Mouse (Mus musculus) adipocyte (in vitro differentiated cells): ENCODE measurements around the gene Pde4b.

Source experiments
- DNase-seq: peaks from one replicate; pipeline ENCODE4 v3.0.0-alpha.2; 2016; ENCODE audit warnings: low spot score

The Pde4b gene

GRCm38 (mm10) chr4:102290052-102290734 lies 202.8 kb downstream of the Pde4b start:
- no peak for DNase-seq

DNA sequence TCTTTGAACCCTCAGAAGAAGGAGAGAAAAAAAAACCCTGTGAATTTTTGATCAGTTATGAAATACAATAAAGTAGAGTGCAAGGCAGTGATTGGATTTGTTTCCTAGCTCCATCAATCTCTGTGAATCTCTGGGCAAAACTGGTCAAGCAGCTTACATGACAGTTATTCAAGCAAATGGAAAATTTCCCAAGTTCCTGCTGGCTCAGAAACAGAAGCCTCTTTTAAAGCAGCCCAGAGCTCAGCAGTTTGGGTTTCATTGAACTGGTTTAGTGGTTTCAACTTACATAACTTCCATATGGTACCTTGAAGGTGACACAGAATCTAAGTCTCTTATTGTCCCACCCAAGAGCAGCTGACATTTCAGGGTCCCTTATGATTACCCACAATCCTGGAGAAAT lies 210.2 kb downstream of the Pde4b start:
- no peak for DNase-seq

DNA sequence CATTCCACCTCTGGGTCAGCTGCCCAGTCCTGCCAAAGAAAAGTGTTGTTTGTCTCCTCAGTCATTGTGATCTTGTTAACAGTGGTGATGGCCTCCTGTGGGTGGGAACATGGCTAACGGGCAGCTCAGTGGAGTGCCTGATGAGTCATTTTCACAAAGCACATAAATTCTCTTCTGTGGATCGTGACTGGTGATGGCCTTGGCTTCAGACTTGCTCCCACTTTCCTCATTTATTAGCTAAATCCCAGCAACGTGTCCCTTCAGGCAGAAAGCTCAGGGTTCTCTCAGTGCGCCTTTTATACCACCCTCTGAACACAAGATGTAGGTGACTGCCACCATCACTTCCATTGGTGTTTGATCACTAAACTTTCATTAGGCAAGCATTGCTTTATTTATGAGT lies 215.2 kb downstream of the Pde4b start:
- no peak for DNase-seq

DNA sequence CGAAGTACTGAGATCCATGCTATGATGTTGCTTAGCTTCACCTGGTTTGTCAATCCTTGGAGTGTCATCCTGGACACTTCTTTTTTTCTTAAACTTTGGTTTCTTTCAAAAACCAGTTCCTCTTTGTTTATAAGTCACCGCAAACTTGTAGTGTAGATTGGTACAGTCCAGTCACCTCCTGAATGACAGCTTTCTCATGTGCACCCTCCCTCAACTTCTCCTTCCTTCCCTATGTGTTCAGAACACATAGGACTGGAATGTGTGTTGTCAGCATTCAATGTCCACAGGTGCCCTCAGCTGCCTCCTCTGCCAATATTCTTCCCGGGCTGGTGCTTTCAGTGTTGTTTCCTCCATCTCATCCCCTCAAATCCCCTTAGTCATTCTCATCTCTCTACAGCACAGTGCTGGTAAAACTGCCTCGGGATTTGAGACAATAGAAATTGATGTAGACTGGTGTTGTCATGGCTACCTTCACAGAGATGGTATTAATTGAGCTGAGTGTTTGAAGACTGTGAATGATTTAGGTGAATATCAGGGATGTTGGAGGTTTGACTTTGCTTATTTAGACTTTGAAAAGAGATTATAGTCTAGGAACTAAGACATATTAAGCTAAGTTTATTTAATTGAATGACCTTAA lies 220.4 kb downstream of the Pde4b start:
- no peak for DNase-seq

GRCm38 (mm10) chr4:102310630-102311029 lies 223.3 kb downstream of the Pde4b start:
- no peak for DNase-seq

DNA sequence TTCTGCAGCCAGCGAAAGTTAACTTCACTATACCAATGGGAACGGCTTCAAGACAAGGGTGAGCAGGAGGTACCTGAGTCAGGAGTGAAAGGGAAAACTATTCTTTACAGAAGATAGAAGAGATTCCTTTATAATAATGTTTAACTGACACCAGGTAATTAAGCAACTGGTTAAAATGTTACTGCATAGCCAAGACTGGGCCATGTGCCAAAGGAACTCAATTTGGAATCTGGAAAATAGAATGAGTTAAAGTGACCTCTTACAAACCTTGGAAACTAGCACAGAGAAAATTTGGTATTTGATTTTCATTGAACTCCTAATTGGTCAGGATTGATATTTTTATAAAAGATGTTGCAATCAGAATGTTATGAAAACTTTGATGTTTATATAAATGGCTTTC lies 228.7 kb downstream of the Pde4b start:
- DNase-seq: peak; percentile 3

DNA sequence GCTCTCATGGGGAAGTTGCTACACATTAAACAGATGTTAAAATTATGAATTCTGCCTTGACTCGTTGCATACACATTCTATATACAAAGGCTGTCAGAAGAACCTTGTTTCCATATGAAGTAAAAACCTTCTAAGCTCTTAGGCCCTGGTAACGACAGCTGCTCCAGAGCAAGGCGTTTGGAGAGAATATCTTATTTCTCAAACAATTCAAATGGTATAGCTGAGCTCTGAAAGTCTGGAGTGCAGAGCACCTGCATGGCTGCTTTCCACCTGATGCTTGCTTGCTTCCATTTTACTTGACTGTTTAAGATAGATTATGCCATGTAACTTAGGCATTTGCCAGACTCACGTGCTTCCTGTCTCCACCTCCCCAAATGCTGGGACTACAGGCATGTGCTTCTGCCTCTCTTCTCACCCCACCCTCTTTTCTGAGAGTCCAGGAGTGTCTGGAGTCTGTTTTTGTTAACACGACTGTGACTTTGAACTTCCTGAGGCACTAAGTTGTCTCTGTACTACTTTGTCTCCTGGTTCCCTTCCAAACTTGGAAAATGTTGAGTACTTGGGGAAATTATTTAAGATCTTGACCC lies 229.4 kb downstream of the Pde4b start:
- no peak for DNase-seq

- DNase-seq: no peak
These were observed 231.3 kb downstream of the Pde4b start for GRCm38 (mm10) chr4:102318596-102318995.

DNA sequence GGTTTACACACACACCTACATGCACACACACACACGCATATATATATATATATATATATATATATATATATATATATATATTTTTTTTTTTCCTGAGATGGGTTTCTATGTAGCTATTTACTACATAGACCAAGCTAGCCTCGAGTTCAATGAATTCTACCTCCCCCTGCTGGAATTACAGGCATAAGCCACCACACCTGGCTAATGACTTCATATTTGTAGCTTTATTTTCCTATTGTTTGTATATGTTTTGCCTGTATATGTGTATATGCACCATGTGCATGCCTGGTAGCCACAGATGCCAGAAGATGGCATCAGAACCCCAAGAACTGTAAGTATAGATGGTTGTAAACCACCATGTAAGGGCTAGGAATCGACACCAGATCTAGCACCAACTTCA lies 234.0 kb downstream of the Pde4b start:
- no peak for DNase-seq

- no peak for DNase-seq
These were observed 245.0 kb downstream of the Pde4b start for GRCm38 (mm10) chr4:102332386-102332785.

- no peak for DNase-seq
These were observed 245.5 kb downstream of the Pde4b start for GRCm38 (mm10) chr4:102332885-102333284.

DNA sequence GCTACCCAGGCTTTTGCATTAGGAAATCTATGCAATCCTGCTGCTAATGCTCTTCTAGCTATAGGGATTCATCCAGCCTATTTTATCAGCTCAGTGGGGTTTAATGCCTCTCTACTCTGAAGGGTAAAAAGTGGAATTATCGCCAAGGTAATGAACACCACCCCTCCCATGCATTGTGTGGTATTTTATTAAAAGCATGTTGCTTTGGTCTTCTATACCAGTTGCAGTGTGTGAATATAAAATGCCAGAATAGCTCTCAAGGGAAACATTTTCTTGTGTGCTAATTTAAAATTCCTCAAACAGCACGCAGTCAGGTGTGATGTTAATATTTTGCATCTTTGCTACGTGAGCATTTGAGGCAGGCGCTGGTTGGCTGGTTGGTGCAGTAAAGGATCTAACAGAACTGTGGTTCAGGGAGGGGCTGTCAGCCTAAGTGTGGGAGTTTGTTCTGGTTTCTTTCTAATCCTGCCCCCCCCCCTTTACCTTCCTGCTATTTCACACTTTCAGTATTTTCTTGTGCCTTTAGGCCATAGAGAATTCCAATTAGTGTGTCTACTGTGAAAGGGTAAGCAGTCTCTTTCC lies 259.7 kb downstream of the Pde4b start:
- DNase-seq: no peak

- no peak for DNase-seq
These were observed 264.4 kb downstream of the Pde4b start for GRCm38 (mm10) chr4:102351476-102352475.

GRCm38 (mm10) chr4:102353641-102354403 lies 266.5 kb downstream of the Pde4b start:
- no peak for DNase-seq

- DNase-seq: no peak
These were observed 280.9 kb downstream of the Pde4b start for GRCm38 (mm10) chr4:102368105-102368735.

DNA sequence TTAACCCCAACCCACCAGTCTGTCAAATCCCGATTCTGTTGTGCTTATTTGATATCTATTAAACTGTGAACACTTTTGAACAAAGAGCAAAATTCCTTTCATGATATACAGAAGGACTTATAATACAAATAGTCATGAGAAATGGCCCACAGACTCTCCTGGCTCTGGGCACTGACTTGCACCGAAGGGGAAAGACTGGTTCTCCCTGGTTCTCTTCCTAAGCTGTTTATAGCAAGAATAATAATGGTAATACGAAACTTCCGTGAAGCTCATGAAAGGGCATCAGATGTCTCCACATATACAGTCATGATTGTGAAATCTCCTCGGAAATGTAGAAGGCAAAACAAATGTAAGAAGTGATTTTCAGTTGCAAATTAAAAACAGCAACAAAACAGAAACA lies 287.3 kb downstream of the Pde4b start:
- DNase-seq: no peak

DNA sequence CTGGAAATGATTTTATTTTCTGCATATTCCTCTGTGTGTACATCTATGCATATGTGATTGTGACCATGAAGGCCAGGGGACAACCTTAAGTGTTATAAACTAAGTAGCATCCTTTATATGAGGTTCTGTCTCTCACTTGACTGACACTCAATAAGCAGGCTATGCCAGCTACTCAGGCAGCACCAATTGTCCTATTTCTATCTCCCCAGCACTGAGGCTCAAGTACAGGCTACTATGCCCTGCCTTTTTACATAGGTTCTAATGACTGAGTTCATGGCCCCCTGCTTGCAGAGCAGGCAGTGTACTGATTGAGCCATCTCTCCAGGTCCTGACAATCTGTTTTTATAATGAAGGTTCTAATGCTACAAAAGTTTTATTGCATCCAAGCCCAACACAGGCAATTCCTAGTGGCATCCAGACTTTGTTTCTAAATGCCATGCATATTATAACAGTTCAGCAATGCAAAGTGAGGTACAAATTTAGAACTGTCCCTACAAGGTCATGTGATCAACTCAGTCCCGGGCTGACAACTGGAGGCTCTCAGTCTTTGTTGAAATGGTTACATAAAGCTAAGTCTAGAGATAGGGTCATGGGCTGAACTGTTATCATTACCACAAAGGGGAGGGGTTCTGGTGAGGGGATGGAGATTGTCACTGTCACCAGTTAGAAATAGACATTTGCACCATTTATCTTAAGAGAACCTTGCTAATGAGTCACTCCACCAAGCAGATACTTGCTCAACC lies 295.6 kb downstream of the Pde4b start:
- no peak for DNase-seq

DNA sequence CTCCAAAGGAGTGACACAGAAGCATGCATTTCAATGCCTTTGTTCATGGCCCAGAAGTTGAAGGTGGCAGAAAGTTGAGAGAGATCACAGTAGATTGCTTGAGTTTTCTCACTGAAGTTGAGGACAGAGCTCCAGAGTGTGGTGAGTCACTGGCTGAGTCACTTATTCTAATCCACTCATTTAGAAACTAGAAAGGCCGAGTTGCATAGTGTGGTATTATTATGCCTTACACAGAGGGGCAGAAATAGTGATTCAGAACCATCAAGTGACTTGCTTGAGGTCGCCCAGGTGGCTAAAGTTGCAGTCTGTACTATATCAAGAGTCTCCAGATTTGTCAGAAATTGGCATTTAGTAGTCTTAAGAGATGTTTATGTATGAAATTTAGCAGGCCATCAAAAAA lies 306.3 kb downstream of the Pde4b start:
- DNase-seq: no peak

DNA sequence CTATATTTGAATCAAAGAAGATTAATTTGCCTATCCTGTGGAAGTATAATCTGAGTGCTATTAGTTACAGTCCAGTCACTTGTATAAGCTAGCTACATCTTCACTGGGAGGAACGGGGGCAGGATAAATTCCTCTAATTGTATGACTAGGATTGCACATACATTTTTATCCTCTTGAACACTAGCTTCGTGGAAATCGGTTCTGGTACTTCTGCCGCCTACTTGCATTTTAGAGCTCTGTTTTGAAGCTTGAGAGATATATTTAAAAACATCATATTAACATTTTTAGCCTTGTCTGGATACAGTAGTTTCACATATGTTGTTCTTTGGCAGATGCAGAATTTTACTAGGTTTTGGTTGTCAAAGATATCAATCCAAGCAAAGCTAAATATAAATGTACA lies 310.0 kb downstream of the Pde4b start:
- DNase-seq: no peak

GRCm38 (mm10) chr4:102398512-102398911 lies 311.2 kb downstream of the Pde4b start:
- DNase-seq: no peak
